In the genomic region with DNA sequence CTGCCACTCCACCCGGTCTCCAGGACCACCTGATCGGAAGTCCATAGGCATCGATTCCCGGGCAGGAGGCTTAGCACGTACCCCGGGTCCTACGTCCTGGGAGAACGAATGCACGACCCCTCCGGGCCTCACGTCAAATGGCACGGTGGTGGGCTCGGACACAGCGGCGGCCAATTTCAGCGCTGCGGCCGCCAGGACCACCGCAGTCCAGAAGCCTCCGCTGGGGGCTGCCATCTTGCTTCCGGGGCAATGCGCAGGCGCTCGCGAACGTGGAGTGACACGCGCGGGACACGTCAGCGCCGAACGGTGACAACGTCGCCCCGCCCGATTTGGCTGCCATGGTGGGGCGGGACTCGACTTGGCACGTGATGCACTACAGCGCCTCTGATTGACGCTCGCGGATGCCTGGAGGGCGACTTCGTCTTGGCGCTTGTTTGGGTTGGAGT, we compare ENCODE assay signal across 8 mouse cellular contexts. TPM values are rescaled to one million over a fixed set of nuclear protein-coding genes. Genes with fewer than 3 reads are reported as not detected.
A peak's percentile ranks its signal among the peaks of the same experiment; 100 is the strongest.
DNase-seq lines count a peak whose midpoint lies in the region; ATAC-seq and TF ChIP-seq lines count a peak whose summit lies in the region.

Gene Mydgf (minus strand): TSS at position 263 of the 446 bp plus-strand sequence.

- peak within 1 kb of the TSS; percentile 91 for H3K4me3 ChIP-seq in hindbrain, embryonic 10.5 days
- H3K4me3 ChIP-seq in lung, postnatal 0 days (ENCODE audit: low read depth, low read length): peak within 1 kb of the TSS; percentile 87

- no peaks in the 10 kb centered on the region for H3K9me3 ChIP-seq in hindbrain, embryonic 10.5 days
- H3K9me3 ChIP-seq in lung, postnatal 0 days (ENCODE audit: low read length): no peaks in the 10 kb centered on the region

- TF ChIP-seq CTCF in lung, postnatal 0 days (IDR thresholded peaks at IDR 0.05): peak; percentile 18

- H3K27me3 ChIP-seq in hindbrain, embryonic 10.5 days (ENCODE audit: insufficient read depth, poor library complexity, severe bottlenecking): no peaks in the 10 kb centered on the region
- no peaks in the 10 kb centered on the region for H3K27me3 ChIP-seq in lung, postnatal 0 days (replicated peaks; ENCODE audit: insufficient read depth, low read length)

- no peak for TF ChIP-seq EP300 in lung, postnatal 0 days (IDR thresholded peaks at IDR 0.05)

- H3K4me1 ChIP-seq in hindbrain, embryonic 10.5 days (replicated peaks): peaks cover 40% of the 10 kb centered on the region
- H3K4me1 ChIP-seq in lung, postnatal 0 days (ENCODE audit: insufficient read depth, low read depth, low read length): peaks cover 5% of the 10 kb centered on the region; the same call in 1 of the 2 replicates

- peak; percentile 96 for ATAC-seq in frontal cortex, adult (ENCODE audit: low TSS enrichment)
- peak; percentile 93 for ATAC-seq in lung, postnatal 0 days

- WGBS in hindbrain, embryonic 10.5 days: under 1% methylated on average over 47 of the region's 47 CpGs
- WGBS in lung, postnatal 0 days: under 1% methylated on average over 45 of the region's 47 CpGs

- H3K9ac ChIP-seq in lung, postnatal 0 days (replicated peaks; ENCODE audit: low read depth): peak within 1 kb of the TSS; percentile 78

- peak within 1 kb of the TSS; percentile 83 for H3K4me2 ChIP-seq in lung, postnatal 0 days (replicated peaks; ENCODE audit: low read depth, low read length)

- DNase-seq in MN1 (ENCODE audit: low spot score): peak; percentile 97
- DNase-seq in cerebellum, adult 9-10 months: peak; percentile 94
- peak; percentile 94 for DNase-seq in hindbrain, embryonic 10.5 days (ENCODE audit: low spot score)
- DNase-seq in layer of hippocampus, adult 9-11 months: peak; percentile 94
- DNase-seq in lung, postnatal 0 days (ENCODE audit: low spot score): peak; percentile 97
- DNase-seq in ovary, postnatal 14 days (ENCODE audit: low spot score): peak; percentile 94
- DNase-seq in thymus, postnatal 14 days: peak; percentile 95

- peaks cover 63% of the 10 kb centered on the region for H3K36me3 ChIP-seq in hindbrain, embryonic 10.5 days
- H3K36me3 ChIP-seq in lung, postnatal 0 days (ENCODE audit: insufficient read depth, low read length): peaks cover 10% of the 10 kb centered on the region

- H3K27ac ChIP-seq in hindbrain, embryonic 10.5 days: peak within 1 kb of the TSS; percentile 90
- H3K27ac ChIP-seq in lung, postnatal 0 days (ENCODE audit: low read length): peak within 1 kb of the TSS; percentile 71

RNA-seq across cellular contexts. Expression of gene Mydgf, which starts in this region (rescaled TPM):
- 70.5 and 80.6 TPM in 2 replicates for polyA plus RNA-seq in hindbrain, embryonic 10.5 days (2016; fragmentation: Nextera tagmentation; extraction: Ambion mirVana)
- polyA plus RNA-seq in lung, postnatal 0 days (2015; fragmentation: Nextera tagmentation; extraction: Ambion mirVana): 67.2 and 71.2 TPM in 2 replicates

Comparison
In these comparisons a context has a peak if more than half of its experiments do, and no peak if none do; other contexts are left out.
1. Peak in every context shown above with its lines: DNase-seq, ATAC-seq, H3K4me3 ChIP-seq and H3K27ac ChIP-seq.